Mouse (Mus musculus) cerebellum, adult 11 months (tissue): ENCODE measurements around the gene Fpgs.
A peak's percentile ranks its signal among the peaks of the same experiment; 100 is the strongest.

Experiments used
- DNase-seq: peaks from one replicate; pipeline ENCODE4 v3.0.0; 2022

Fpgs gene

DNA sequence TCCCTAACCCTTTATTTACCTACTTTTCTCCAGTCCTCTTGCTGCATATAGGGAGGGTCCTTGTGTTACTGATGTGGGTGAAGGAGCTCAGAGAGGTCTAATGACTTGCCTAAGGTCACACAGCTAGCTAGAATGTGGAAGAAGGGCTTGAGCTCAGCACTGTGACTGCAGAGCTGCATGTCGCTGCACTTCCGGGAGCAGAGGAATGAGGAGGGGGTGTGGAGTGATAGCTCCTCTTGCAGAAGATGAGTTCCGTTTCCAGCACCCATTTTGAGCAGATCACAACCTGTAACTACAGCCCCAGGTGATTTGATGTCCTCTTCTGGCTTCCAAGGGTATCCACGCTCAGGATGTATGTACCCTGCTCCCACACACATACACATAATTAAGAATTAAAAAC lies 20.2 kb upstream of the Fpgs start:
- no peak for DNase-seq

GRCm38 (mm10) chr2:32722581-32722980 lies 18.6 kb upstream of the Fpgs start:
- DNase-seq, result no peak

DNA sequence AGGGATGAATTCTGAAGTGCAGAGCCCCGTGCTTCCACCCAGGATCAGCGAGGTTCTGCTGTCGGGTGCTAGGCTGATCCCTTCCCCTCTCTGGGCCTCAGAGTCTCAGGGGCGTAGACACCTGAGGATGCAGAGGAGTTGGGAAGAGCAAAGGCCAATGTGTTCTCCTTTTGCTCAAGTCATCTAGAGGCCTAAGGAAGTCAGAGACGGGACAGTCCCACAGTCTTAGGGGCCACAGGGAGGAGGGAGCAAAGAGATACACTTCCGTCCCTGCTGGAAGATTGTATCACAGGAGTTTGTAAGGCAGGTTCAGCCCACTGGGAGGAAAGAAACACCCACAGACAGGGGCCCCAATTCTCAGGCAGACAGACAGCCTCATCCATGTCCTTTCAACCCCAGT lies 18.1 kb upstream of the Fpgs start:
- DNase-seq, result no peak

- no peak for DNase-seq
Measured at GRCm38 (mm10) chr2:32720681-32721229, 16.8 kb upstream of the Fpgs start, which contains the start of gene Sh2d3c. Gene Sh2d3c (plus strand): TSS chr2:32721055.

DNA sequence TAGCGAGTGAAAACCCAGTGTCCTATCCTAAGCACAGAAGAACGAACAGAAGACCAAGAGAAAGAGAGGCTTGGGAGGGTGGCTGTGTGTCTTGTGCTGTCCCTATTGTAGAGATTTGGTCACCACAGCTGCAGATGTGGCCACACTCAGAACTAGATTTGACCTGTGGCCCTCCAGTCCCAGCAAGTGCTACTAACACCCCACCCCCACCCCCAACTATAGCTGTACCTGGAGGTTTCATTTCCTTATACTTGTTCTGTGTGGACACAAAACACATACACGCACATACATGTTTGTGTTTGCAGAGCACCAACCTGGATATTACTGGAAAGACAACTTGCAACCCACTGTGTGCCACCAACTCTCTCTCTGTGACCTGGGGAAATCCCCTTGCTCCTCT lies 16.1 kb upstream of the Fpgs start:
- DNase-seq, result no peak

DNA sequence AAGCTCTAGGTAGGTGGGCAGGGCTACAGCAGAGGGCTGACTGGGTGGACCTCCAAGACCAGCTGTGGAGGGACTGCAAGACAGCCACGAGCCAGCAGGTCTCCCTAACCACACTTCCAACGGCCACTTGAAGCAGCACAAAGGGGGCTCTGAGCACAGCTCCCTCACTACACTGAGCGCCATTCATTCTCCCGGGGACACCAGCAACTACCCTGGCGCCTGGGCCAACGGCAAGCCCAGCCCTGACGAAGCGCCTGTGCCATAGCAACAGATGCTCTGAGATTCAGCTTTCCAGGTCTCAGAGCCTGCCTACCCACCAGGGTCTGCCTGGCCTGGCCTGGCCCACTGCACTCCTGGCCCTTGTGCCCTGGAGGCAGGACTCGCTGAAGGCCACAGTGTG lies 14.8 kb upstream of the Fpgs start:
- DNase-seq, result no peak

DNA sequence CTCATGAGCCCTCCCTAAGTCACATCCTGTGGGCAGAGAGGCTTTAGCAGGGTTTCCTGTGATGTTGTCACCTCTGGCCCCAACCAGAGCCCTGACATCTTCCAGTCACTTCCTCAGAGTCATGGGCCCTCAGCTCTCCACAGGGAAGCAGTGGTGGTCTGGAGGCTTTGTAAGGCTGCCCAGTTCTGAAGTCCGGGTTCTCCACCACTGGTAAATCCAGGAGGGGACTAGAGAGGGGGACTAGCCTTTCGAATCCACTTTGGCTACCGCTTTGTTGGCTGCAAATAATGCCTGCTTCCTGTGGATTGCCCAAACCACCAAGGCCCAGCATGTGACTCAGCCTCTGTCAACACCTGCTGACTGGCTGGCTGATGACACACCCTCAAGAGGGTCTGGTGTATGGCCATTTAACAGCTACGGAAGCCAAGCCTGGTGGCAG lies 11.1 kb upstream of the Fpgs start:
- DNase-seq, result no peak

- peak; percentile 38 for DNase-seq
Measured at GRCm38 (mm10) chr2:32714117-32714986, 10.4 kb upstream of the Fpgs start.

DNA sequence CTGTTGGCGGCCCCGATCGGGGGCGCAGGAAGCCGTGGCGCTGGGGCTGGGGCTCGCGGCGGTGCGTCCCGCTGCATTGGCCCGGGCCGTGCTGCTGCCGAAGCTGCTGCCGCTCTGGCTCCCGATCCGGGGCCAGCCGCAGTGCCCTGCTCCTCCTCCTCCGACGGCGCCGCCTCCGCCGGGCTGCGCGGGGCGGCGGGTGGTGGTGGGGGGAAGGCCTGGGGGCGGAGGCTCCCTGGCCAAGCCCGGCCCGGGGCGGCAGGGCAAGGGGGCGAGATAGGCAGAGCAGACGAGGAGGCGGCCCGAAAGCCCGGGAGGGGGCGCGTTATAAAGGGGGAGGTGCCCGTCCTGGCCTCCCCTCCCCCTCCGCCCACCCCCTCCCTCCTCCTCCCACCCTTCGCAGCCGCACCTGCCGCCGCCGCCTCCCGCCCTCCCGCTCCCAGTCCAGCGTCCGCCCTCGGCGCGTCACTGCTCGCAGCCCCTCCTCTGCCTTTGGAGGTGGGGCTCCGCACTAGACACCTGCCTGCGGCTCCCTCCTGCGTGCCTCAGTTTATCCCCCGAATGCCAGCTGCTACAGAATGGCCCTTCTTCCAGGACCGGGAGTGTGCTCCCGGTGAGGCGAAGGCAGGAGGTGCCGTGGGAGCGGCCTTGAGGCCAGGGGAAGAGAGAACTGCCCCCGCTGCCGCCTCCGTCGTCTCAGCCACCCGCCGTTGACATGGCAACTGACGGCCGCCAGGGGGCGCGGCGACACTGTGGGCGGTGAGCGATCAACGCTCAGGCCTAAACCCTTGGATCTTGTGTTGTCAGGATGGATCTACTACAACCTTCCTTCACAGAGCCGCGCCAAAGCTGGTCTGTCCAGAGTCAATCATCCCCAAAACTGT lies 9.2 kb upstream of the Fpgs start, which contains the start of gene Cdk9:
Gene Cdk9 (minus strand): TSS at position 143 of the 884 bp plus-strand sequence.
- DNase-seq, result peak; percentile 93

GRCm38 (mm10) chr2:32712586-32712933 lies 8.6 kb upstream of the Fpgs start:
- peak; percentile 95 for DNase-seq

DNA sequence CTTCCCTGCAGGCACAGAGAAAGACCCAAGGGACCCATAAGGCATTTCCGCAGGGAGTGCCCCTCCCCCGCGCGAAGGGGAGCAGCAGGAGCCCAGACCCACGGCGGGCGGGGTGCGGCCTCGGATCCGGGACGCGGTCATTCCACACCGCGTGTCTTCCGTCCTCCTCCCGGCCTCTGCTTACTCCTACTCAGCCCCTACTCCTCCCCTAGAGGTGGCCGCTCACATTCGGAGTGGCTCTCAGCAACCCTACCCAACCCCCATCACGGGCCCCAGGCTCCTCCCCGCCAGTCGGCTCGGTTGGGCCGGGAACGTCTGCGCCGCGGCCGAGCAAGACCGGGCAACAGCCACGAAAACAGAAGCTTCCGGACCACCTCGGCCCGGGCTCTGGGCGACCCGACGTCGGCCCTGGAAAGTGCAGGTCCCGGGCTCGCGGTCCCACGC lies 8.2 kb upstream of the Fpgs start:
- DNase-seq, result peak; percentile 66

- DNase-seq, result no peak
Measured at GRCm38 (mm10) chr2:32711301-32712056, 7.5 kb upstream of the Fpgs start.

DNA sequence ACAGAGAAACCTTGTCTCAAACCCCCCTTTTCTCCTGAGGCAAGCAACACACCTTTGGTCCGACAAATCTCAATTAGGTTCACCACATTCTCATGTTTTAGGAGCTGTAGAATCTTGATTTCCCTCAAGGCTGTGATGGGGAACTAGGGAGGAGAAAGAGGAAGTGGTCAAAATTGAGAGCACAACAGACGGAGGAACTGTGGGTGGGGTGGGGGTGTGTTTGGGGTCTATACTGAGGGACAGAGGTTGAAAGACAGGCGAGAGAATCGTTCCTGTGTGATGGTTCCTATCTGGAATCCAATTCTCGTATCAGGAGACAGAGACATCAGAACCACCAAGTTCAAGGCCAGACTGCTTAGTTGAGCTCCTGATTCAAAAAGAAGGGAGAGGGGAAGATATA lies 6.5 kb upstream of the Fpgs start:
- no peak for DNase-seq

DNA sequence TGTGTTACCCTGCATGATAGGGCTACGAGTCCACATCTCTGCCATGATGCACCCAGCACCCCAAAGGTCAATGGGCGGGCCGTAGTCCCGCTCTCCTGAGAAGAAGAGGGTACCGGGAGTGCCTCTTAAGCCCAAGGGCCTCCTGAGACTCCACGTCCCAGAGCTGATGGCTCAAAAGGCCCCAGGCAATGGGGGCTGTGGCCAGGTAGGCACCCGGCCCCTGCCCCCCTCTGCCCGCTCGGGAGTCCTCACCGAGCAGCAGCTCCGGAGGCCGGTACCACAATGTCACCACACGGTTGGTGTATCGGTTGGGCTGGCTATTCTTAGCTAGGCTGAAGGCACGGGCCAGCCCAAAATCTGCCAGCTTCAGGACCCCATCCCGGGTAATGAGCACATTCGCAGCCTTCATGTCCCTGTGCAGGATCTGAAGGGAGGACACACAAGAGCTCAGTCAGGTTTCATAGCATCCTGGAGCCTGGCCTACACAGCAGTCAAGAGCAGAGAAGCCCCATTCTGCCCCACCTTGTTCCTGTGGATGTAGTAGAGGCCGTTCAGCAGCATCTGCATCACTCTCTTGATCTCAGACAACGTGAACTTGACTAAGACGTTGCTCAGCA lies 5.7 kb upstream of the Fpgs start:
- DNase-seq, result no peak

- no peak for DNase-seq
Measured at GRCm38 (mm10) chr2:32708643-32709042, 4.7 kb upstream of the Fpgs start.

- DNase-seq, result no peak
Measured at GRCm38 (mm10) chr2:32706971-32707370, 3.0 kb upstream of the Fpgs start.

GRCm38 (mm10) chr2:32705018-32705417 lies 1.1 kb upstream of the Fpgs start:
- DNase-seq, result no peak

DNA sequence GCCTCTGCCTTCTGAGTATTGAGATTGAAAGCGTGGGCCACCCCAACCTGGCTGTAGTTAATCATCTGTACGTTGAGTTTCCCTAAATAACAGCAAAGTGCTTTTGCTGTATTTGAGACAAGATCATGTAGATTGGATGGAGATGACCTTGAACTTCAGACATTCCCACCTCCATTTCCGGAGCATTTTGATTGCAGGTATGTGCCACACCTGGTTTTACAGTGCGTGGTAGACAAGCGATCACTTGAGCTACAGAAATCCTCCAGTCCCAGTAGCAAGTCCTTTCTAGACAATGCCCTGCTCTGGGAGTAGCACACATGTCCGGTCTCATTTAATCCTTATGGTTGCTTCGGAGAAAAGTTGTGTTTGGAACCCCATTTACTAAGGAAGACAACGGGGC lies 899 bp downstream of the Fpgs start:
- no peak for DNase-seq

DNA sequence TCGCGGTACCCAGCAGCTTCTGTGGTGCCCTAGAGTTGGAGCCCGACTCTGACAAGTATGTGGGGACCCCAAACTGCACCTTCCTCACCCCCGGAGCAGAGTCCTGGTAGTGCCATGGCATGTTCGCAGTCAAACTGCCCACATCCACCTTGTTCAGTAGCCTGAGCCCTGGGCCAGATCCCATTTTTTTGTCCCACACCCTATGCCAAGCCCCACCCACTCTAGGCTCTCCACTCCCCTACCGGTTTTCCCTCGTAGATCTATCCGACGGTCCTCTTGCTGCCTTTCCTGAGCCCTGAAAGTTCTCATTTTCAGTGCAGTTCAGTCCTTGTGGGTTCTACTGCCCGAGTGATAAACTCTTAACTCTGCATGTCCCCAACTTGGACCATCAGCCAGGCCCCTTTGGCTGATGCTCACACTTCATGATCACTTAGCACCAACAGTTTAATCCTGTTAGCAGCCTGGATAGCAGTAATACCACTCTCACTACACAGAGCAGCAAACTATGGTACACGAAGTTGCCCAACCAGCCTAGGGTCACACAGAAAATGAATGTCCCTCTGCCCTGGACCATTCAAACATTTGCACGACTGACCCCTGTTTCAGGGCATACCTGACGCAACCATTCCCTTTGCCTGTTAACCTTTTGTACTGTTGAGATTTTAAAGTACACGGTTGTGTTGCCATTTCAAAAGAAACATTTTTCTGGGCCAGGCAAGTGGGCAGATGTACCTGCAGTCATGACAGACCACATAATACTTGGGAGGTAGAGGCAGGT lies 2.8 kb downstream of the Fpgs start:
- DNase-seq, result no peak

DNA sequence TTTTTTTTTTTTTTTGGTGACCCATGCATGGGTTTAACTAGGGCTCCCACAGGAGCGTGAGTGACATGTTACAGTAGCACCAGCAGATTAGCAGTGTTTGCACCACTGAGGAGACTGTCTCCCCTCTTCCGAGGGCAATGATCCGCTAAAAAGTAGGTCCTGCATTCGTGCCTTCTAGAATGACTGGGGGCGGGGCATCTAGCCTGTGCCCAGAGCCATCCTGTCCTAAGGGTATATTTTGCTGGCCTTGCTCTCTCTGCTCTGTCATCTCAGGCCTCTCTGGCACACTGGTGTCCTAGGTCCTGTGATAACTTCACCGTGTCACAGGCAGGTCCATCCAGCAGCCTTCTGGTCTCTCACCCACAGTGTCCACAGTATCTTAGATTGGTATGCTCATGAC lies 4.3 kb downstream of the Fpgs start:
- DNase-seq, result no peak

DNA sequence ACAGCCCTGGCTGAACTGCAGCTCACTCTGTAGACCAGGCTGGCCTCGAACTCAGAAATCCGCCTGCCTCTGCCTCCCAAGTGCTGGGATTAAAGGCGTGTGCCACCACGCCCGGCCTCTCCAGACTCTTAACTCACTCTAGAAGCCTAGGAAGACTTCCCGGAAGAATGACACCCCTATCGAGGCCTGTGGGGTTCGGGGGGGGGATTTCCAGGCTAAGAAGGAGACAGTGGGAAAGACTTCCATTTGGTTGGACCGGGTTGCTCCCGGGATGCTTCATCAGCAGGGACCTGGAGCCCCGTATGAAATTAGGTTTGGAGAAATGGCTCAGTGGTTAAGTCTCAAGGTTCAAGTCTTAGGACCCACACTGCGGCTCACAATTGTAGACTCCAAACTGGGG lies 9.3 kb downstream of the Fpgs start:
- DNase-seq, result no peak
